Mouse (Mus musculus): Measurements from ENCODE around the gene Csf3r. TPM values are rescaled to one million over a fixed set of nuclear protein-coding genes. Genes with fewer than 3 reads are reported as not detected.

The Csf3r gene
- polyA plus RNA-seq, 1 experiment from 2014 or later = 0.42 TPM

GRCm38 (mm10) chr4:126029042-126029441 lies 4.7 kb downstream of the Csf3r start:
- no peak overlapping the region for H3K9ac ChIP-seq (replicated peaks; ENCODE audit: low read length)
- H3K4me3 ChIP-seq (ENCODE audit: low read depth, low read length) = no peak overlapping the region
- no peaks in the 10 kb centered on the region for H3K9me3 ChIP-seq (replicated peaks; ENCODE audit: control insufficient read depth, low read length)
- WGBS = 70% methylated on average over 3 of the region's 3 CpGs
- no peaks in the 10 kb centered on the region for H3K36me3 ChIP-seq (replicated peaks; ENCODE audit: control insufficient read depth, insufficient read depth, low read depth, low read length)
- no peaks in the 10 kb centered on the region for H3K4me1 ChIP-seq (ENCODE audit: control insufficient read depth, insufficient read depth, low read length)
- ATAC-seq (replicated peaks; ENCODE audit: insufficient number of reproducible peaks, low FRiP score, low TSS enrichment, low read depth) = no peak
- H3K4me2 ChIP-seq (ENCODE audit: low read depth, low read length) = no peak overlapping the region
- no peaks in the 10 kb centered on the region for H3K27me3 ChIP-seq (ENCODE audit: control insufficient read depth, insufficient read depth, low read length)
- no peak overlapping the region for H3K27ac ChIP-seq (replicated peaks; ENCODE audit: low read depth, low read length)
- DNase-seq (ENCODE audit: low spot score) = no peak

DNA sequence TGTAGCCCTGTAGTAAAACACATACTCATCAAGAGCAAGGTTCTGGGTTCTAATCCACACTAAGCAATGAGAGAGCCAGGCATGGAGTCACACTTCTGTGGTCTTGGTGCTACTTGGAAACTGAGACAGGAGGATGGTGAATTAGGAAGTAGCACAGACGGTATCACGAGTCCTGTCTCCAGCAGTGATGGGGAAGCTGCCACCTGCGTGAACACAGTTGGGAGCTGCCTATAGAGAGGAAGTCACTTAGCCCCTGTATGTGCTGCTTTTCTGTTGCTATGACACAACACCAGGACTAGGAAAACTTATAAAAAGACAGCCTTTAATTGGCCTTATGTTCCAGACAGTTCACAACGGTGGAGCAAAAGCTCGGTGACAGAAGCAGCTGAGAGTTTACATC lies 6.4 kb downstream of the Csf3r start:
- DNase-seq (ENCODE audit: low spot score) = no peak
- Histone ChIP-seq H3K27me3 (ENCODE audit: control insufficient read depth, insufficient read depth, low read length) (no peaks in the 10 kb centered on the region), H3K36me3 (replicated peaks; ENCODE audit: control insufficient read depth, insufficient read depth, low read depth, low read length) (no peaks in the 10 kb centered on the region), H3K9me3 (replicated peaks; ENCODE audit: control insufficient read depth, low read length) (no peaks in the 10 kb centered on the region), H3K9ac (replicated peaks; ENCODE audit: low read length) (no peak overlapping the region), H3K4me1 (ENCODE audit: control insufficient read depth, insufficient read depth, low read length) (no peaks in the 10 kb centered on the region), H3K4me2 (ENCODE audit: low read depth, low read length) (no peak overlapping the region), H3K4me3 (ENCODE audit: low read depth, low read length) (no peak overlapping the region), H3K27ac (replicated peaks; ENCODE audit: low read depth, low read length) (no peak overlapping the region)
- ATAC-seq (replicated peaks; ENCODE audit: insufficient number of reproducible peaks, low FRiP score, low TSS enrichment, low read depth) = no peak
- 78% methylated on average over 5 of the region's 5 CpGs for WGBS

DNA sequence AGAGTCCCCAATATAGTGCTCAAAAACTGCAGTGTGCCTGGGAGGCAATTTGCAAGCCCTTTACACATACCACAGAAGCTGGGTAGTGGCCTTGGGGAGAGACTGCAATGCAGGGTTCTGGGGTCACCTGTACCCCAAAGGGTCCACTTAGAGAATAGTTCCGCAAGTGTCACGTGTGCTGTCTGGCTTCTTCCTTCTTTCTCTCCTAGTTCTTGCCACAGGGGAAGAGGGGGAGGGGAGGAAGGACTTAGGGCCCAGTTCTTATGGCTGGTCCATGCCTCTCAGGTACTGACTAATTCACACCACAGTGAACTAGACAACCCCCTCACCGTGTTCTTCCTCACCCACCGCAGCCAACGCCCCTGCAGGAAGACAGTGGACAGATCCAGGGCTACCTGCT lies 11.1 kb downstream of the Csf3r start:
- Histone ChIP-seq H3K4me2 (ENCODE audit: low read depth, low read length) (no peak overlapping the region), H3K9ac (replicated peaks; ENCODE audit: low read length) (no peak overlapping the region), H3K27me3 (ENCODE audit: control insufficient read depth, insufficient read depth, low read length) (no peaks in the 10 kb centered on the region), H3K36me3 (replicated peaks; ENCODE audit: control insufficient read depth, insufficient read depth, low read depth, low read length) (no peaks in the 10 kb centered on the region), H3K4me3 (ENCODE audit: low read depth, low read length) (no peak overlapping the region), H3K27ac (replicated peaks; ENCODE audit: low read depth, low read length) (no peak overlapping the region), H3K4me1 (ENCODE audit: control insufficient read depth, insufficient read depth, low read length) (no peaks in the 10 kb centered on the region), H3K9me3 (replicated peaks; ENCODE audit: control insufficient read depth, low read length) (no peaks in the 10 kb centered on the region)
- no peak for DNase-seq (ENCODE audit: low spot score)
- 82% methylated on average over 5 of the region's 5 CpGs for WGBS
- no peak for ATAC-seq (replicated peaks; ENCODE audit: insufficient number of reproducible peaks, low FRiP score, low TSS enrichment, low read depth)

DNA sequence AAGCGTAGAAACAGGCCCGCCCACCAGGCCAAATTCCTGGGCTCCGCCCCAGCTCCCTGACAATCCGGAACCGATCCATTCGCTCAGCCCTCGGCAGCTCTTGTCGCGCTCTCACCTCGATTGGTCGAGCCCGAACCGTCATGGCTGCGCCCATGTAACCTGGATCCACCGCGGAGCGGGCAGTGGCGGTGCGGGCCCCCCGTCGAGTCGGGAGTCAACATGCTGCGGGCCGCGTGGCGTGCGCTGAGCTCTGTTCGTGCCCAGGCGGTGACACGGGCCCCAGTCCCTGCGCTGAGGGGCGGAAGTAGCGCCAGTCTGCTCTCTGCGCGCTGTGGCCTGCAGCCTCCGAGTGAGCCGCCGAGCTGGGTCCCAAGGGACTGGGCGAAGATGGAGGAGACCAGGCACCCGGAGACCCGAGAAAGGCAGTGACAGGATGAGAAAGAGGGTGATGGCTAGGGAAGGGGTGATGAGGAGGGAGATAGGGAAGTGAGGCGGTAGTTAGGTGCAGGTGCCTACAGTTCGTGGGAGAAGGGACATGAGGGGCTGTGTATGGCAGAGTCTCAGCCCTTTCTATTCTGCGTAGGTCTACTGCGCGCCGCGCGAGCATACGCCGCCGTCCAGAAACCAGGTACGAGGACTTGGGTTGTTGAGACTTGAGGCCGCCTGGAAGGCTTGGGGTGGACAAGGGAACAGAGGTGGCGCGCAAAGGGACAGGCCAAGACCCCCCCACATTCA lies 22.7 kb downstream of the Csf3r start, which contains the start of gene Mrps15:
Mrps15 (plus strand) TSS at position 75 of the 735 bp plus-strand sequence.
- WGBS = under 1% methylated on average over 56 of the region's 56 CpGs
- Histone ChIP-seq H3K4me1 (ENCODE audit: control insufficient read depth, insufficient read depth, low read length) (no peaks in the 10 kb centered on the region), H3K9ac (replicated peaks; ENCODE audit: low read length) (peak within 1 kb of the TSS; percentile 83), H3K27ac (replicated peaks; ENCODE audit: low read depth, low read length) (no peak within 1 kb of the TSS; the same call in 1 of the 2 replicates), H3K4me2 (ENCODE audit: low read depth, low read length) (peak within 1 kb of the TSS; percentile 73), H3K9me3 (replicated peaks; ENCODE audit: control insufficient read depth, low read length) (no peaks in the 10 kb centered on the region), H3K36me3 (replicated peaks; ENCODE audit: control insufficient read depth, insufficient read depth, low read depth, low read length) (0 out of 2 replicates have a peak, but pooled peaks cover 3% of the 10 kb centered on the region), H3K27me3 (ENCODE audit: control insufficient read depth, insufficient read depth, low read length) (no peaks in the 10 kb centered on the region), H3K4me3 (ENCODE audit: low read depth, low read length) (peak within 1 kb of the TSS; percentile 77)
- peak; percentile 92 for ATAC-seq (replicated peaks; ENCODE audit: insufficient number of reproducible peaks, low FRiP score, low TSS enrichment, low read depth)
- peak; percentile 94 for DNase-seq (ENCODE audit: low spot score)

DNA sequence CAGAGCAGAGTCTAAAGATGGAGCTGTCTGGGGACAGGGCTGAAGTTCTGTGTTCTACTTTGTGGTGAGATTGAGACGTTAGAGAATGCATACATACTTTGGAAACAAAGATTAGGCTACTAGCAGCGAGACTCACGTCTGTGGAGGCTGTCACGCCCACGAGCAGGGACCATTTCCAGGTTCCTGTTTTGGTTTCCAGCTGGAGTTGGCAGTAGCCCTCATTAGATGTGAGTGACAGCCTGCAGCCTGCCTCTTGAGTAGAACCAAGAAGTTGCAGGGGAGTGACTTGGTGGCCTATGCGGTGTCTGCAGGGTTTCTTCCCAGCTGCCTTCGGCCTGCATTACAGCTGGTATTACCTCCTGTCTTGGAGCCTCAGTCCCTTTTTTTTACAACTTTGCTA lies 27.3 kb downstream of the Csf3r start:
- H3K27ac ChIP-seq (replicated peaks; ENCODE audit: low read depth, low read length) = no peak overlapping the region
- no peak overlapping the region for H3K4me2 ChIP-seq (ENCODE audit: low read depth, low read length)
- no peaks in the 10 kb centered on the region for H3K9me3 ChIP-seq (replicated peaks; ENCODE audit: control insufficient read depth, low read length)
- H3K4me1 ChIP-seq (ENCODE audit: control insufficient read depth, insufficient read depth, low read length) = no peaks in the 10 kb centered on the region
- H3K4me3 ChIP-seq (ENCODE audit: low read depth, low read length) = no peak overlapping the region
- H3K27me3 ChIP-seq (ENCODE audit: control insufficient read depth, insufficient read depth, low read length) = no peaks in the 10 kb centered on the region
- H3K9ac ChIP-seq (replicated peaks; ENCODE audit: low read length) = no peak overlapping the region
- ATAC-seq (replicated peaks; ENCODE audit: insufficient number of reproducible peaks, low FRiP score, low TSS enrichment, low read depth) (no peak), DNase-seq (ENCODE audit: low spot score) (no peak)
- 92% methylated on average over 7 of the region's 7 CpGs for WGBS
- peaks cover 8% of the 10 kb centered on the region for H3K36me3 ChIP-seq (replicated peaks; ENCODE audit: control insufficient read depth, insufficient read depth, low read depth, low read length)

DNA sequence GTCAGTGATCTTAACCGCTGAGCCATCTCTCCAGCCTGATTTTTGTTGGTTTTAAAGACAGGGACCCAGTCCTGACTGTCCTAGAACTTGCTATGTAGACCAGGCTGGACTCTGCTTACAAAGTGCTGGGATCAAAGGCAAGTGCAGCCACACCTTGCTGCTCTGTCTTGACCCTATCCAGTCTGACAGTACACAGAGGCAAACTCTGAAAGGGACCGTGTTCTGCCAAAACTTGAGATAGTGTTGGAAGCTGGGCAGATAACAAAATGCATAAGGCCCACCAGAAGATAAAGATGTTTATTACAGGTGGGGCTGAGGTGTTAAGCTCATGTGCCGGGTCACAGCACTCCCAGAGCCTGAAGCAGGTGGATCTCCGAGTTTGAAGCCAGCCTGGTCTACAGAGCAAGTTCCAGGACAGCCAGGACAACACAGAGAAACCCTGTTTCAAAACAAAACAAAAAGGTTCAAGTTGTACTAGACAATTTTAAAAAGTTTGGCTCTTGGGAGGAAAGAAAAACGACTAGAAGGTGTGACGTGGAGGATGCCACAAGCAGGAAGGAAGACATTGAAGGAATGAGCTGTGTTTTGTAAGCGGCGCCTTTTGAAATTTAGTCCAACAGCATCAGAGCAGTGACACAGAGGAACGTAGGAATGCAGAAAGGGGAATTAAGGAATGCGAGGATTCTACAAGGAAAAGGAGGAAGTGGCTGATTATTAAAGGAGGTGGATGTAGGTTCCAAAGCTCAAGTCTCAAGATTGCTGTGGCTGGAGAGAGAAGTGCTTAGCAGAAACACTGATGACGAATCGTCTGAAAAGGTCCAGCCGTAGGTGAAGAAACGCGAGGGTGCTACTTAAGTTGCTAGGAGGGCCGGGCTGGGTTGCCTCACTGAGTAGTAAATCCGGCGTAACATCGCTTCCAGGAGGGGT lies 33.1 kb downstream of the Csf3r start:
- DNase-seq (ENCODE audit: low spot score) (peak; percentile 27), ATAC-seq (replicated peaks; ENCODE audit: insufficient number of reproducible peaks, low FRiP score, low TSS enrichment, low read depth) (no peak)
- Histone ChIP-seq H3K4me3 (ENCODE audit: low read depth, low read length) (peak overlapping the region; percentile 42), H3K36me3 (replicated peaks; ENCODE audit: control insufficient read depth, insufficient read depth, low read depth, low read length) (peaks cover 5% of the 10 kb centered on the region), H3K27me3 (ENCODE audit: control insufficient read depth, insufficient read depth, low read length) (no peaks in the 10 kb centered on the region), H3K4me1 (ENCODE audit: control insufficient read depth, insufficient read depth, low read length) (no peaks in the 10 kb centered on the region), H3K9ac (replicated peaks; ENCODE audit: low read length) (peak overlapping the region; percentile 55), H3K4me2 (ENCODE audit: low read depth, low read length) (peak overlapping the region; percentile 55), H3K27ac (replicated peaks; ENCODE audit: low read depth, low read length) (no peak overlapping the region), H3K9me3 (replicated peaks; ENCODE audit: control insufficient read depth, low read length) (no peaks in the 10 kb centered on the region)
- WGBS = 14% methylated on average over 19 of the region's 19 CpGs

DNA sequence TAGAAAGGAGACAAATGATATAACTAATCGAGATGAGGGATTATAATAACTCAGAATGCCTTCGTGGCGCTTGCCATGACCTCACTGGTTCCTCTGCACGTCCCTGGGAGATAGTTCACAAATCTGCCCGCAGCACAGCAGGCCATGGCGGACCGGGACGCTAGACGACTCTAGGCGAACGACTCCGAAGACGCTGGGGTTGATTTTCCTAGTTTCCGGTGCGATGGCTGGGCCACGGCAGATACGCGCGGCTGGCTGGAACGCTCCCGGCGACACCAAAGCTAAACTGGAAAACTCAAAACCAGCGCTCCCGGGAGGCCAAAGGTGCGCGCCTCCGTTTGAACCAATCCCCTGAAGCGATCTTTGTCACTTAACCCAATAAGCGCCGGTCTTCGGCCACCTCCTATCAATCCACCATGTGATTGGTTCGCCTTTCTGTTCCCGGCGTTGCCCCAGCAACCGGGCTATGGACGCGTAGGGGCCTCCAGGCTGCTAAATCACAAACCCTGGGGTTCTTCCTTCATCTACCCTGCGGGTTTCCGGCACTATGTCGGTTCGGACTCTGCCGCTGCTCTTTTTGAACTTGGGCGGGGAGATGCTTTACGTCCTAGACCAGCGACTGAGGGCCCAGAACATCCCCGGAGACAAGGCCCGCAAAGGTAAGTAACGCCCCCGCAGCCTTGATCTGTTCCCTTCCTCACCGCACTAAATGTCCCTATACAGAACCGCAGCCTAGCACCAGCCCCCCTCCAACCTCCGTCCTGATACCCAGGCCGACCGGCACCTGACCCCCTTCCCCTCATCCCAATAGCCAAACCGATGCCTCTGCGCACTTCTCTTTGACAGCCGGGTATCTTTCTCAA lies 34.0 kb downstream of the Csf3r start, which contains the start of gene Oscp1:
Oscp1 (plus strand) TSS at position 432 of the 863 bp plus-strand sequence.
- DNase-seq (ENCODE audit: low spot score) (peak; percentile 98), ATAC-seq (replicated peaks; ENCODE audit: insufficient number of reproducible peaks, low FRiP score, low TSS enrichment, low read depth) (peak; percentile 95)
- peak within 1 kb of the TSS; percentile 55 for H3K4me2 ChIP-seq (ENCODE audit: low read depth, low read length)
- peak within 1 kb of the TSS; percentile 55 for H3K9ac ChIP-seq (replicated peaks; ENCODE audit: low read length)
- H3K9me3 ChIP-seq (replicated peaks; ENCODE audit: control insufficient read depth, low read length) = no peaks in the 10 kb centered on the region
- WGBS = under 1% methylated on average over 57 of the region's 57 CpGs
- H3K36me3 ChIP-seq (replicated peaks; ENCODE audit: control insufficient read depth, insufficient read depth, low read depth, low read length) = peaks cover 5% of the 10 kb centered on the region
- H3K27ac ChIP-seq (replicated peaks; ENCODE audit: low read depth, low read length) = no peak within 1 kb of the TSS
- H3K27me3 ChIP-seq (ENCODE audit: control insufficient read depth, insufficient read depth, low read length) = no peaks in the 10 kb centered on the region
- H3K4me1 ChIP-seq (ENCODE audit: control insufficient read depth, insufficient read depth, low read length) = no peaks in the 10 kb centered on the region
- peak within 1 kb of the TSS; percentile 42 for H3K4me3 ChIP-seq (ENCODE audit: low read depth, low read length)
